8 mouse cellular contexts compared by ENCODE assay signal in the genomic region with DNA sequence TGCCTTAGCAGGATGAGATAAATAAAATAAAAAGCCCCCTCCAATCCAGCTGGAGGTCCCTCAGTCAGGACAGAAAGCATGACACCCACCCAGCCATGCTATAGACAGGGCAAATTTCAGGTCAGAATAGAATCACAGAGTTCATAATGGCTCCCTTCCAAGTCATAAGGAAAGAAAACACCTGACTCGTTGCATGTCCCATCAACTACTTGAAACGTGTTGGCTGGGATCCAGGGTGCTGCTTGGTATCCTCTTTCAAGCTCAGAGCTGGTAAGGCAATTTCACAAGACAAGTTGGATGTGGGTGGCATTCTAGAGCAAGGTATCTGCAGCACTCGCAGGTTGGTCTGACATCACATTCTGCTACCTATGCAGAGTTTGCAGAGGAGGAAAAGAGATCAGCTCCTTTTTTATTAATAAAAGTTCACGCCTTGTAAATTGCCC.
A peak's percentile ranks its signal among the peaks of the same experiment; 100 is the strongest.
DNase-seq lines count a peak whose midpoint lies in the region; ATAC-seq lines count a peak whose summit lies in the region.
"Had no signal": no experiment of that assay in that cellular context is flagged by ENCODE, and none has a peak within 500 bp of the region (broad histone marks: within the 10 kb centered on the region; RNA-seq: fewer than 3 reads in every experiment).

No protein-coding gene starts in this region.

- H3K4me2 ChIP-seq in embryonic facial prominence, embryonic 15.5 days (replicated peaks) = no peak overlapping the region
- H3K4me2 ChIP-seq in hindbrain, embryonic 15.5 days = peak overlapping the region; percentile 8; the same call in 1 of the 2 replicates

- no peaks in the 10 kb centered on the region for H3K36me3 ChIP-seq in heart, embryonic 10.5 days
- no peaks in the 10 kb centered on the region for H3K36me3 ChIP-seq in embryonic facial prominence, embryonic 15.5 days
- H3K36me3 ChIP-seq in hindbrain, embryonic 15.5 days = no peaks in the 10 kb centered on the region

- no peaks in the 10 kb centered on the region for H3K27me3 ChIP-seq in heart, embryonic 10.5 days (ENCODE audit: insufficient read depth, poor library complexity, severe bottlenecking)
- H3K27me3 ChIP-seq in embryonic facial prominence, embryonic 15.5 days = no peaks in the 10 kb centered on the region
- H3K27me3 ChIP-seq in hindbrain, embryonic 15.5 days = no peaks in the 10 kb centered on the region

- H3K9ac ChIP-seq in embryonic facial prominence, embryonic 15.5 days = no peak overlapping the region
- H3K9ac ChIP-seq in hindbrain, embryonic 15.5 days = no peak overlapping the region
- H3K9ac ChIP-seq: liver, embryonic 14.5 days had no signal

- intact Hi-C loops in heart, postnatal 10 days (cut with DNase I) = no loop called here

- no peak overlapping the region for H3K4me3 ChIP-seq in heart, embryonic 10.5 days
- no peak overlapping the region for H3K4me3 ChIP-seq in embryonic facial prominence, embryonic 15.5 days (replicated peaks)
- no peak overlapping the region for H3K4me3 ChIP-seq in hindbrain, embryonic 15.5 days

- WGBS in heart, embryonic 10.5 days = 56% methylated on average over 4 of the region's 4 CpGs
- 45% methylated on average over 4 of the region's 4 CpGs for WGBS in embryonic facial prominence, embryonic 15.5 days
- WGBS in hindbrain, embryonic 15.5 days = 57% methylated on average over 4 of the region's 4 CpGs

- ATAC-seq in embryonic facial prominence, embryonic 15.5 days (ENCODE audit: insufficient number of reproducible peaks, low FRiP score, low TSS enrichment, low read depth) = 0 out of 2 replicates have a peak, but pooled peaks have one; percentile 11
- 0 out of 2 replicates have a peak, but pooled peaks have one; percentile 23 for ATAC-seq in hindbrain, embryonic 15.5 days (ENCODE audit: low FRiP score, low read depth)
- no peak for ATAC-seq in erythroid progenitor cell, adult 5-6 weeks (replicated peaks; ENCODE audit: low FRiP score, poor library complexity, severe bottlenecking)

- DNase-seq in heart, postnatal 10 days = peak; percentile 6 to 9
- DNase-seq in heart, embryonic 10.5 days (ENCODE audit: low spot score) = no peak
- peak; percentile 21 for DNase-seq in lung, postnatal 10 days
- DNase-seq in adrenal gland, adult 8-10 months = no peak

- H3K9me3 ChIP-seq in heart, embryonic 10.5 days = no peaks in the 10 kb centered on the region
- H3K9me3 ChIP-seq in embryonic facial prominence, embryonic 15.5 days (replicated peaks) = no peaks in the 10 kb centered on the region
- H3K9me3 ChIP-seq in hindbrain, embryonic 15.5 days = no peaks in the 10 kb centered on the region

- no peak overlapping the region for H3K27ac ChIP-seq in heart, embryonic 10.5 days
- H3K27ac ChIP-seq in embryonic facial prominence, embryonic 15.5 days (replicated peaks) = no peak overlapping the region
- H3K27ac ChIP-seq in hindbrain, embryonic 15.5 days (replicated peaks) = 0 out of 2 replicates have a peak overlapping the region, but pooled peaks have one; percentile 23
- H3K27ac ChIP-seq: liver, embryonic 14.5 days had no signal

- no peaks in the 10 kb centered on the region for H3K4me1 ChIP-seq in heart, embryonic 10.5 days
- peaks cover 3% of the 10 kb centered on the region; the same call in 1 of the 2 replicates for H3K4me1 ChIP-seq in embryonic facial prominence, embryonic 15.5 days
- peaks cover 6% of the 10 kb centered on the region; the same call in 1 of the 2 replicates for H3K4me1 ChIP-seq in hindbrain, embryonic 15.5 days (replicated peaks)

Comparison
In these comparisons a context has a peak if more than half of its experiments do, and no peak if none do; other contexts are left out.
1. DNase-seq: peak in heart, postnatal 10 days (2 of 2) and lung, postnatal 10 days (single experiment); none in heart, embryonic 10.5 days (single experiment) and adrenal gland, adult 8-10 months (single experiment).